Mouse (Mus musculus): ENCODE data around the gene Mob3c. TPM values are rescaled to one million over a fixed set of nuclear protein-coding genes. Genes with fewer than 3 reads are reported as not detected.

Mob3c gene
- polyA plus RNA-seq, 1 experiment from 2014 or later, result 14.0 TPM

DNA sequence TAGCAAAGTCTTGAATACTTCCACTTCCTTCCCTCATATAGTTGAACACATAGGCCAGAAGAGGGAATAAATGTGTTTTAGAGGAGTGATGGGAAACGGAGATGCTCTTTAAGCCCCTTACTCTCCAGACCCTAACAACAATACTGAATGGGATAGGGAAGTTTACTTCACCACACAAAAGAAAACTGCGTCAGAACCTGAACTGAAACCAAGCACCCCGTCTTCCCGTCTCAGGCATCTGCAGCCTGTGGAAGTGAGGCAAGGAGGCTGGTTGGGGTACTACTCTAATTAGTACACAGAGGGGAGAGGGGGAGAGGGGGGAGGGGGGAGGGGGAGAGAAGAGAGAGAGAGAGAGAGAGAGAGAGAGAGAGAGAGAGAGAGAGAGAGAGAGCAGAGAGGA lies 10.3 kb downstream of the Mob3c start:
- H3K4me3 ChIP-seq, result 0 out of 2 replicates have a peak overlapping the region, but pooled peaks have one; percentile 64
- no peak for ATAC-seq (ENCODE audit: insufficient number of reproducible peaks, low FRiP score, low TSS enrichment, low read depth)
- H3K27ac ChIP-seq, result no peak overlapping the region
- WGBS, result 70% methylated on average over 4 of the region's 4 CpGs
- H3K36me3 ChIP-seq, result peaks cover 25% of the 10 kb centered on the region
- no peaks in the 10 kb centered on the region for H3K9me3 ChIP-seq
- H3K9ac ChIP-seq, result no peak overlapping the region
- no peaks in the 10 kb centered on the region for H3K27me3 ChIP-seq
- peaks cover 6% of the 10 kb centered on the region for H3K4me1 ChIP-seq
- no peak overlapping the region for H3K4me2 ChIP-seq

DNA sequence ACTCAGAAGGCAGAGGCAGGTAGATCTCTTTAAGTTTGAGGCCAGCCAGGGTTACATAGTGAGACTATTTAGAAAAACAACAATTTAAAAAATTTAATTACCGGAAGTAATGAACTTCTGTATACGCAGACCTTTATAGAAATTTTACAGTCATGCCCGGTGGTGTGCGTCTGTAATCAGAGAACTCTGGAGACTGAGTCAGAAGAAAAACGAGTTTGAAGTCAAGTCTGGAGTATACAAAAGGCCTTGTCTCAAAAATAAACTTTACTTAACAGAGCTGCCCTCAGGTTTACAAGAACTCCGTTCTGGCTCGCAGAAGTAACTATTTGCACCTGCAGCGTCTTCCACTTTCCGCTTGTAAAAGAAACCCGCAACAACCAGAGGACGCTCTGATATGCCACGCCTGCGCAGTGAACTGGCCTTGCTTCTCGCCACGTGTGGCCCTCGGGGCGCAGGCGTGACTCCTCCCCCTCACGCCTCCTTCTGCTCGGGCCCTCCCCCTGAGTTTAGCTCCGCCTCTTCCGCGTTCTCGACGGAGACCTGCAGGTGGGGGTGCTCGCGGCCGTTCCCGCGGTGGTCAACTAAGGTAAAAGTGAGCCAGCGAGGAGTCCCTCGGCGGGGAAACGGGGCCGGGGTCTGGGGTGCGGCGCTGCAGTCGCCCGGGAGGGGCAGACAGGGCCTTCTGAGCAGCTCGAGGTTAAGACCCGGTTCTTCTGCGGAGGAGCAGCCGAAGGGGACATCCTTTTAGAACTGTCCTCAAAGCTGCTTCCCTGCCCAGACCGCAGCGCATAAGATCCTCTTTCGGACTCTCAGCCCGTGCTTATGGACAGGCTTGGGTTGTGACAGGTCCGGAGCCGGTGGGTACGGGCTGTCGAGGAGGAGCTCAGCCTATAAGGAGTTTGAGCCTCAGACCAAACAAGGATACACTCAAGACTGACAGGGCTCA lies 11.1 kb downstream of the Mob3c start, which contains the start of gene Mknk1:
TSS of gene Mknk1 (plus strand) at position 503 of the 946 bp plus-strand sequence.
- H3K9me3 ChIP-seq, result no peaks in the 10 kb centered on the region
- under 1% methylated on average over 51 of the region's 51 CpGs for WGBS
- peak within 1 kb of the TSS; percentile 71 for H3K27ac ChIP-seq
- ATAC-seq (ENCODE audit: insufficient number of reproducible peaks, low FRiP score, low TSS enrichment, low read depth), result peak; percentile 92
- peak within 1 kb of the TSS; percentile 64 for H3K4me3 ChIP-seq
- H3K36me3 ChIP-seq, result peaks cover 18% of the 10 kb centered on the region
- peak within 1 kb of the TSS; percentile 61 for H3K4me2 ChIP-seq
- H3K27me3 ChIP-seq, result no peaks in the 10 kb centered on the region
- H3K9ac ChIP-seq, result peak within 1 kb of the TSS; percentile 46; the same call in 1 of the 2 replicates
- peaks cover 6% of the 10 kb centered on the region for H3K4me1 ChIP-seq

GRCm38 (mm10) chr4:115839956-115840355 lies 12.1 kb downstream of the Mob3c start:
- Histone ChIP-seq H3K27ac (no peak overlapping the region), H3K9ac (no peak overlapping the region), H3K4me1 (peaks cover 6% of the 10 kb centered on the region), H3K36me3 (peaks cover 9% of the 10 kb centered on the region), H3K9me3 (no peaks in the 10 kb centered on the region), H3K4me2 (peak overlapping the region; percentile 61), H3K27me3 (no peaks in the 10 kb centered on the region), H3K4me3 (peak overlapping the region; percentile 64; the same call in 1 of the 2 replicates)
- 37% methylated on average over 4 of the region's 4 CpGs for WGBS
- no peak for ATAC-seq (ENCODE audit: insufficient number of reproducible peaks, low FRiP score, low TSS enrichment, low read depth)

GRCm38 (mm10) chr4:115840842-115841241 lies 12.9 kb downstream of the Mob3c start:
- Histone ChIP-seq H3K9ac (no peak overlapping the region), H3K27me3 (no peaks in the 10 kb centered on the region), H3K4me3 (no peak overlapping the region), H3K9me3 (no peaks in the 10 kb centered on the region), H3K4me1 (peaks cover 6% of the 10 kb centered on the region), H3K4me2 (no peak overlapping the region), H3K27ac (no peak overlapping the region), H3K36me3 (no peaks in the 10 kb centered on the region)
- WGBS, result 89% methylated on average over 4 of the region's 4 CpGs
- ATAC-seq (ENCODE audit: insufficient number of reproducible peaks, low FRiP score, low TSS enrichment, low read depth), result no peak

DNA sequence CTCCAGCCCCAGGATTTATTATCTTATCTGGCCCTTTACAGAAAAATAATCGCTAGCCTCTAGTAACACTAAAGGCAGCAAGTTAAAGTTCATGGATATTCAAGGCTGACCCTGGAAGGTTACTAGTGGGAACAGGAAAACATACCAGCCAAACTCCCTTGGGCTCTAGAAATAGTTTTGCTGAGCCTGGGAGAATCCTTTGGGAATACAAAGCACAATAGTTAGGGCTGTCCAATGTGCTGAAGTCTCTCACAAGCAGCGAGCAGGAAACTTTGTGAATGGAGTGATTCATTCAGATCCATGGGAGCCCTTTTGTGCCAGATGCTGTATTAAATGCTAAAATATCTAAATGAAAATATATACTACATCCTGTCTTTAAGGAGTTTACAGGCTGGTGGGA lies 18.8 kb downstream of the Mob3c start:
- no peaks in the 10 kb centered on the region for H3K27me3 ChIP-seq
- H3K9ac ChIP-seq, result no peak overlapping the region
- peaks cover 26% of the 10 kb centered on the region for H3K36me3 ChIP-seq
- H3K9me3 ChIP-seq, result no peaks in the 10 kb centered on the region
- 71% methylated on average over 2 of the region's 2 CpGs for WGBS
- no peak overlapping the region for H3K27ac ChIP-seq
- no peaks in the 10 kb centered on the region for H3K4me1 ChIP-seq
- ATAC-seq (ENCODE audit: insufficient number of reproducible peaks, low FRiP score, low TSS enrichment, low read depth), result no peak
- no peak overlapping the region for H3K4me3 ChIP-seq
- H3K4me2 ChIP-seq, result no peak overlapping the region

GRCm38 (mm10) chr4:115847377-115847776 lies 19.5 kb downstream of the Mob3c start:
- Histone ChIP-seq H3K36me3 (peaks cover 33% of the 10 kb centered on the region), H3K4me2 (no peak overlapping the region), H3K27me3 (no peaks in the 10 kb centered on the region), H3K4me3 (no peak overlapping the region), H3K4me1 (no peaks in the 10 kb centered on the region), H3K9me3 (no peaks in the 10 kb centered on the region), H3K9ac (no peak overlapping the region), H3K27ac (no peak overlapping the region)
- 48% methylated on average over 5 of the region's 5 CpGs for WGBS
- no peak for ATAC-seq (ENCODE audit: insufficient number of reproducible peaks, low FRiP score, low TSS enrichment, low read depth)

GRCm38 (mm10) chr4:115848083-115848482 lies 20.2 kb downstream of the Mob3c start:
- H3K4me2 ChIP-seq, result no peak overlapping the region
- no peak overlapping the region for H3K27ac ChIP-seq
- peaks cover 33% of the 10 kb centered on the region for H3K36me3 ChIP-seq
- no peak overlapping the region for H3K9ac ChIP-seq
- no peaks in the 10 kb centered on the region for H3K9me3 ChIP-seq
- H3K4me3 ChIP-seq, result no peak overlapping the region
- H3K4me1 ChIP-seq, result no peaks in the 10 kb centered on the region
- no peaks in the 10 kb centered on the region for H3K27me3 ChIP-seq
- no peak for ATAC-seq (ENCODE audit: insufficient number of reproducible peaks, low FRiP score, low TSS enrichment, low read depth)
- 90% methylated on average over 1 of the region's 1 CpGs for WGBS

- H3K4me3 ChIP-seq, result no peak overlapping the region
- H3K27me3 ChIP-seq, result no peaks in the 10 kb centered on the region
- H3K9ac ChIP-seq, result no peak overlapping the region
- H3K4me1 ChIP-seq, result no peaks in the 10 kb centered on the region
- H3K36me3 ChIP-seq, result peaks cover 33% of the 10 kb centered on the region
- H3K4me2 ChIP-seq, result no peak overlapping the region
- no peak overlapping the region for H3K27ac ChIP-seq
- H3K9me3 ChIP-seq, result no peaks in the 10 kb centered on the region
- 62% methylated on average over 8 of the region's 8 CpGs for WGBS
- ATAC-seq (ENCODE audit: insufficient number of reproducible peaks, low FRiP score, low TSS enrichment, low read depth), result no peak
These were observed 21.2 kb downstream of the Mob3c start for GRCm38 (mm10) chr4:115848990-115849677.

GRCm38 (mm10) chr4:115850111-115850510 lies 22.2 kb downstream of the Mob3c start:
- H3K27ac ChIP-seq, result no peak overlapping the region
- H3K27me3 ChIP-seq, result no peaks in the 10 kb centered on the region
- no peak overlapping the region for H3K4me2 ChIP-seq
- no peak overlapping the region for H3K9ac ChIP-seq
- WGBS, result 71% methylated on average over 2 of the region's 2 CpGs
- peaks cover 33% of the 10 kb centered on the region for H3K36me3 ChIP-seq
- no peak overlapping the region for H3K4me3 ChIP-seq
- H3K4me1 ChIP-seq, result peaks cover 4% of the 10 kb centered on the region
- no peak for ATAC-seq (ENCODE audit: insufficient number of reproducible peaks, low FRiP score, low TSS enrichment, low read depth)
- H3K9me3 ChIP-seq, result no peaks in the 10 kb centered on the region

- Histone ChIP-seq H3K27me3 (no peaks in the 10 kb centered on the region), H3K9ac (no peak overlapping the region), H3K27ac (no peak overlapping the region), H3K36me3 (peaks cover 33% of the 10 kb centered on the region), H3K9me3 (no peaks in the 10 kb centered on the region), H3K4me3 (no peak overlapping the region), H3K4me2 (no peak overlapping the region), H3K4me1 (peaks cover 9% of the 10 kb centered on the region)
- ATAC-seq (ENCODE audit: insufficient number of reproducible peaks, low FRiP score, low TSS enrichment, low read depth), result no peak; the same call in 1 of the 2 replicates
- 65% methylated on average over 2 of the region's 2 CpGs for WGBS
These were observed 22.7 kb downstream of the Mob3c start for GRCm38 (mm10) chr4:115850631-115851030.

- ATAC-seq (ENCODE audit: insufficient number of reproducible peaks, low FRiP score, low TSS enrichment, low read depth), result no peak
- H3K27ac ChIP-seq, result no peak overlapping the region
- no peaks in the 10 kb centered on the region for H3K27me3 ChIP-seq
- no peaks in the 10 kb centered on the region for H3K9me3 ChIP-seq
- no peak overlapping the region for H3K4me3 ChIP-seq
- WGBS, result 92% methylated on average over 6 of the region's 6 CpGs
- no peak overlapping the region for H3K4me2 ChIP-seq
- peaks cover 33% of the 10 kb centered on the region for H3K36me3 ChIP-seq
- peaks cover 18% of the 10 kb centered on the region for H3K4me1 ChIP-seq
- no peak overlapping the region for H3K9ac ChIP-seq
These were observed 23.7 kb downstream of the Mob3c start for GRCm38 (mm10) chr4:115851569-115851968.

DNA sequence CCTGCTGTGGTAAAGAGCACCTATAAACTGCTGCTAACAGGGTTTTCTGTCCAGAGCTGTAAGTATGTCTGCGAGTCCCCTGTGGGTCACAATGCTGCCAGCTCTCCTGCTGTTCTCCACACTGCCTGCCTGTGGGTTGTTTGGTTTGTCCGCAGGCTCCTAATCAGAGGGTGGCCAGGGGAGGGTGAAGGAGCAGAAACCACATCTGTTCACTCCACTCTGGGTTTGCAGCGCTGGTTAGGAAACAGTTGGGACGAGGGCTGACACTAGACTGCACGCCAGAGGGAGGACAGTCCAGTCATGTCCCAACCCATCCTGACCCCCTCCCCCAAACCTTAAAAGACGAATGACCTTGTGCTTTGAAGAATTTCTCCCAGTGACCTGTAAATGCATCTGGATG lies 27.2 kb downstream of the Mob3c start:
- WGBS, result 27% methylated on average over 6 of the region's 6 CpGs
- H3K4me3 ChIP-seq, result no peak overlapping the region
- peaks cover 41% of the 10 kb centered on the region for H3K36me3 ChIP-seq
- ATAC-seq (ENCODE audit: insufficient number of reproducible peaks, low FRiP score, low TSS enrichment, low read depth), result no peak
- H3K4me2 ChIP-seq, result no peak overlapping the region
- H3K9me3 ChIP-seq, result no peaks in the 10 kb centered on the region
- H3K27ac ChIP-seq, result no peak overlapping the region
- peaks cover 19% of the 10 kb centered on the region for H3K4me1 ChIP-seq
- no peak overlapping the region for H3K9ac ChIP-seq
- no peaks in the 10 kb centered on the region for H3K27me3 ChIP-seq
